Mouse (Mus musculus): Measurements from ENCODE around the gene Gm28230. TPM values are rescaled to one million over a fixed set of nuclear protein-coding genes. Genes with fewer than 3 reads are reported as not detected.

Gene Gm28230
- polyA plus RNA-seq, 1 experiment: not detected

GRCm38 (mm10) chr2:74695813-74696430 lies 30.6 kb upstream of the Gm28230 start:
- Histone ChIP-seq H3K4me1 (ENCODE audit: control insufficient read depth) (0 out of 2 replicates have a peak, but pooled peaks cover 2% of the 10 kb centered on the region), H3K4me3 (replicated peaks) (no peak overlapping the region), H3K27me3 (ENCODE audit: control insufficient read depth) (peaks cover 100% of the 10 kb centered on the region), H3K36me3 (ENCODE audit: control insufficient read depth) (no peaks in the 10 kb centered on the region), H3K9me3 (ENCODE audit: control insufficient read depth, low read length) (peaks cover 5% of the 10 kb centered on the region; the same call in 1 of the 2 replicates)
- TF ChIP-seq GATA1 (IDR thresholded peaks at IDR 0.05; ENCODE audit: low read length): no peak
- no peak for TF ChIP-seq TAL1 (IDR thresholded peaks at IDR 0.05; ENCODE audit: low read length)

- Histone ChIP-seq H3K36me3 (ENCODE audit: control insufficient read depth) (no peaks in the 10 kb centered on the region), H3K9me3 (ENCODE audit: control insufficient read depth, low read length) (peaks cover 5% of the 10 kb centered on the region; the same call in 1 of the 2 replicates), H3K4me1 (ENCODE audit: control insufficient read depth) (0 out of 2 replicates have a peak, but pooled peaks cover 2% of the 10 kb centered on the region), H3K4me3 (replicated peaks) (no peak overlapping the region), H3K27me3 (ENCODE audit: control insufficient read depth) (peaks cover 100% of the 10 kb centered on the region)
- TF ChIP-seq GATA1 (IDR thresholded peaks at IDR 0.05; ENCODE audit: low read length) (no peak), TAL1 (IDR thresholded peaks at IDR 0.05; ENCODE audit: low read length) (no peak)
These were observed 29.8 kb upstream of the Gm28230 start for GRCm38 (mm10) chr2:74696442-74697335.

GRCm38 (mm10) chr2:74697567-74698121 lies 28.9 kb upstream of the Gm28230 start, which contains the start of gene Hoxd9:
TSS of gene Hoxd9 (plus strand) at chr2:74697727.
- Histone ChIP-seq H3K27me3 (ENCODE audit: control insufficient read depth) (peaks cover 100% of the 10 kb centered on the region), H3K9me3 (ENCODE audit: control insufficient read depth, low read length) (peaks cover 5% of the 10 kb centered on the region; the same call in 1 of the 2 replicates), H3K36me3 (ENCODE audit: control insufficient read depth) (no peaks in the 10 kb centered on the region), H3K4me3 (replicated peaks) (no peak within 1 kb of the TSS), H3K4me1 (ENCODE audit: control insufficient read depth) (0 out of 2 replicates have a peak, but pooled peaks cover 2% of the 10 kb centered on the region)
- no peak for TF ChIP-seq TAL1 (IDR thresholded peaks at IDR 0.05; ENCODE audit: low read length)
- TF ChIP-seq GATA1 (IDR thresholded peaks at IDR 0.05; ENCODE audit: low read length): no peak

- 0 out of 2 replicates have a peak, but pooled peaks cover 2% of the 10 kb centered on the region for H3K4me1 ChIP-seq (ENCODE audit: control insufficient read depth)
- peaks cover 100% of the 10 kb centered on the region for H3K27me3 ChIP-seq (ENCODE audit: control insufficient read depth)
- peaks cover 5% of the 10 kb centered on the region; the same call in 1 of the 2 replicates for H3K9me3 ChIP-seq (ENCODE audit: control insufficient read depth, low read length)
- TF ChIP-seq GATA1 (IDR thresholded peaks at IDR 0.05; ENCODE audit: low read length): no peak
- TF ChIP-seq TAL1 (IDR thresholded peaks at IDR 0.05; ENCODE audit: low read length): no peak
- no peak overlapping the region for H3K4me3 ChIP-seq (replicated peaks)
- no peaks in the 10 kb centered on the region for H3K36me3 ChIP-seq (ENCODE audit: control insufficient read depth)
These were observed 28.1 kb upstream of the Gm28230 start for GRCm38 (mm10) chr2:74698201-74699052.

- TF ChIP-seq GATA1 (IDR thresholded peaks at IDR 0.05; ENCODE audit: low read length) (no peak), TAL1 (IDR thresholded peaks at IDR 0.05; ENCODE audit: low read length) (no peak)
- Histone ChIP-seq H3K9me3 (ENCODE audit: control insufficient read depth, low read length) (peaks cover 5% of the 10 kb centered on the region; the same call in 1 of the 2 replicates), H3K36me3 (ENCODE audit: control insufficient read depth) (no peaks in the 10 kb centered on the region), H3K4me3 (replicated peaks) (no peak overlapping the region), H3K27me3 (ENCODE audit: control insufficient read depth) (peaks cover 100% of the 10 kb centered on the region), H3K4me1 (ENCODE audit: control insufficient read depth) (0 out of 2 replicates have a peak, but pooled peaks cover 2% of the 10 kb centered on the region)
These were observed 27.5 kb upstream of the Gm28230 start for GRCm38 (mm10) chr2:74699053-74699430.

- Histone ChIP-seq H3K27me3 (ENCODE audit: control insufficient read depth) (peaks cover 100% of the 10 kb centered on the region), H3K4me3 (replicated peaks) (no peak overlapping the region), H3K9me3 (ENCODE audit: control insufficient read depth, low read length) (peaks cover 5% of the 10 kb centered on the region; the same call in 1 of the 2 replicates), H3K36me3 (ENCODE audit: control insufficient read depth) (no peaks in the 10 kb centered on the region), H3K4me1 (ENCODE audit: control insufficient read depth) (0 out of 2 replicates have a peak, but pooled peaks cover 2% of the 10 kb centered on the region)
- TF ChIP-seq GATA1 (IDR thresholded peaks at IDR 0.05; ENCODE audit: low read length) (no peak), TAL1 (IDR thresholded peaks at IDR 0.05; ENCODE audit: low read length) (no peak)
These were observed 26.6 kb upstream of the Gm28230 start for GRCm38 (mm10) chr2:74699664-74700545.

- TF ChIP-seq TAL1 (IDR thresholded peaks at IDR 0.05; ENCODE audit: low read length) (no peak), GATA1 (IDR thresholded peaks at IDR 0.05; ENCODE audit: low read length) (no peak)
- Histone ChIP-seq H3K36me3 (ENCODE audit: control insufficient read depth) (no peaks in the 10 kb centered on the region), H3K27me3 (ENCODE audit: control insufficient read depth) (peaks cover 100% of the 10 kb centered on the region)
These were observed 25.9 kb upstream of the Gm28230 start for GRCm38 (mm10) chr2:74700546-74701112.

More at GRCm38 (mm10) chr2:74700546-74701112, 25.9 kb upstream of the Gm28230 start:
- peaks cover 5% of the 10 kb centered on the region; the same call in 1 of the 2 replicates for H3K9me3 ChIP-seq (ENCODE audit: control insufficient read depth, low read length)
- H3K4me1 ChIP-seq (ENCODE audit: control insufficient read depth): 0 out of 2 replicates have a peak, but pooled peaks cover 2% of the 10 kb centered on the region
- no peak overlapping the region for H3K4me3 ChIP-seq (replicated peaks)
